Mouse (Mus musculus) heart, embryonic 14.5 days (tissue): ENCODE measurements around the gene Pbx2. TPM values are rescaled to one million over a fixed set of nuclear protein-coding genes. Genes with fewer than 3 reads are reported as not detected.

ENCODE experiments used
- ATAC-seq: fragments of 200-750 bp; cut with Nextera tagmentation; 2 replicates; pipeline ENCODE4 v1.8.0; 2017; ENCODE audit warnings: low read depth, moderate TSS enrichment; ENCODE audit not compliant: insufficient number of reproducible peaks, insufficient read depth, low FRiP score
- H3K27ac ChIP-seq, 2 experiments: fragments of 200-500 bp in 1 of 2; fragments of 300-500 bp in 1 of 2; sonication (generic) in 1 of 2; replicated peaks in 1 of 2; 2 replicates each; pipeline ENCODE4 v1.5.1; 2012 to 2014; ENCODE audit warnings: low read depth in 2 of 2, low read length in 2 of 2, control low read depth in 1 of 2, mild to moderate bottlenecking in 1 of 2, mixed read lengths in 1 of 2; ENCODE audit not compliant: control insufficient read depth in 1 of 2, insufficient read depth in 1 of 2
- H3K27me3 ChIP-seq: fragments of 300-500 bp; sonication (generic); 2 replicates; pipeline ENCODE4 v1.6.1; 2014; ENCODE audit warnings: mild to moderate bottlenecking, low read length, control low read depth; ENCODE audit not compliant: control insufficient read depth, insufficient read depth
- H3K36me3 ChIP-seq: fragments of 300-500 bp; sonication (generic); 2 replicates; pipeline ENCODE4 v1.6.1; 2014; ENCODE audit warnings: mild to moderate bottlenecking, control low read depth, low read length, mixed read lengths; ENCODE audit not compliant: control insufficient read depth, insufficient read depth
- H3K4me1 ChIP-seq, 2 experiments: fragments of 200-500 bp in 1 of 2; fragments of 300-500 bp in 1 of 2; sonication (generic) in 1 of 2; 2 replicates each; pipeline ENCODE4 v1.6.1; 2012 to 2014; ENCODE audit warnings: low read length in 2 of 2, control low read depth in 1 of 2, mixed read lengths in 1 of 2; ENCODE audit not compliant: control insufficient read depth in 2 of 2, insufficient read depth in 2 of 2
- H3K4me2 ChIP-seq: fragments of 300-500 bp; sonication (generic); 2 replicates; pipeline ENCODE4 v1.6.1; 2014; ENCODE audit warnings: mild to moderate bottlenecking, low read length
- H3K4me3 ChIP-seq, 2 experiments: fragments of 200-500 bp in 1 of 2; fragments of 300-500 bp in 1 of 2; sonication (generic) in 1 of 2; 2 replicates each; pipeline ENCODE4 v1.5.1; 2012 to 2014; ENCODE audit warnings: low read length in 2 of 2, mild to moderate bottlenecking in 2 of 2, control low read depth in 1 of 2, low read depth in 1 of 2, moderate library complexity in 1 of 2; ENCODE audit not compliant: control insufficient read depth in 1 of 2, insufficient read depth in 1 of 2
- H3K9ac ChIP-seq: fragments of 300-500 bp; sonication (generic); 2 replicates; pipeline ENCODE4 v1.6.1; 2014; ENCODE audit warnings: mild to moderate bottlenecking, low read length
- H3K9me3 ChIP-seq: fragments of 300-500 bp; sonication (generic); 2 replicates; pipeline ENCODE4 v1.6.1; 2016; ENCODE audit warnings: low read length, control low read depth; ENCODE audit not compliant: control insufficient read depth
- whole genome bisulfite sequencing: fragments of 180-500 bp; shearing (Covaris S2); extraction: QIAGEN DNeasy Blood & Tissue Kit; methylation state at CpG from one replicate; pipeline ENCODE4 v1.1.7; 2014; 5-methylcytosine and 5-hydroxymethylcytosine counted together
- polyA plus RNA-seq: library from polyadenylated mRNA; unstranded; fragments of >200 nt; fragmentation: Nextera tagmentation; extraction: Ambion mirVana; gene quantifications from 2 replicates; pipeline ENCODE4 v1.2.1, GENCODE M21; 2014

Gene Pbx2
- polyA plus RNA-seq, 1 experiment from 2014 or later, result 7.9 TPM

DNA sequence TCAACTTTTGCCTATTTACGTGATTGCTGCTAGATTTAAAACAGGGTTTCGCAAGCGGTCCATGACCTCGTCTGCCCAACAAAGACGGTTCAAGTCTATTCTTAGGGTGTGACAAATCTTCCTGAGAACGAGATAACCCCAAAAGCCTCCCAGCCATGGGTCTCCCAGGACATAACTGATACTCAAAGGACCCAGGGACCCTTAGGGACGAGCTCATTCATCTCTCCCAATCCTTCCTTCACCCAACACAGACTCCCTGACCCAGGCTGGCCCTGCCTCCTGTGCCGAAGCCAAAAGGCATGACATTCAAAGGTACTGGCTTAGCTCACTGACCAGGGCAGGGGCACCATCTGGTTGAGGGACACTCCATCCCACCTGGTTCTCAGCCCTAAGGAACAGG lies 34.7 kb upstream of the Pbx2 start:
- H3K27ac ChIP-seq, result no peak overlapping the region
- no peak overlapping the region for H3K4me2 ChIP-seq
- 69% methylated on average over 8 of the region's 8 CpGs for WGBS
- no peaks in the 10 kb centered on the region for H3K27me3 ChIP-seq
- ATAC-seq, result no peak
- H3K36me3 ChIP-seq, result no peaks in the 10 kb centered on the region
- H3K4me3 ChIP-seq, result no peak overlapping the region
- H3K9me3 ChIP-seq, result 0 out of 2 replicates have a peak, but pooled peaks cover 2% of the 10 kb centered on the region
- no peaks in the 10 kb centered on the region; a peak in 1 of 4 replicates for H3K4me1 ChIP-seq
- no peak overlapping the region for H3K9ac ChIP-seq

DNA sequence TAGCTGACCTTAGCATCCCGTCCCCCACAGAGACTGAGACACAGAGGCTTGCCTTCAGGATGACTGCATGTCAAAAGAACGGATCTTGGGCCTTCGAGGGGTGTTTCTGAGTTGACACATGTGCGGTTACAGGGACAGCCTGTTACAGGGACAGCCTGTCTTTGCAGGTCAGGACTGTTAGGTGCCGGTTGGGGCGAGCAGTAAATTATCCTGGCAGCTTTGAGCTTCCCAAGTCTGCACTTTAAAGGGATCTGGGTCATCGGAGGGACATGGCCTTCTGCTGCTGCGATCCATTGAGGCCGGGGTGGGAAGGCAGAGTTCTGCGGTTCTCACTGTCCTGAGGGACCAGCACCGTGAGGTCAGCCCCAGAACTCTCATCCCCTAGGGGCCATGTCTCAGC lies 33.7 kb upstream of the Pbx2 start:
- WGBS, result 74% methylated on average over 11 of the region's 11 CpGs
- ATAC-seq, result no peak
- no peak overlapping the region for H3K27ac ChIP-seq

GRCm38 (mm10) chr17:34559116-34559515 lies 31.9 kb upstream of the Pbx2 start:
- no peak overlapping the region for H3K4me2 ChIP-seq

More for the DNA sequence above, 33.7 kb upstream of the Pbx2 start:
- no peak overlapping the region for H3K4me3 ChIP-seq
- H3K36me3 ChIP-seq, result no peaks in the 10 kb centered on the region
- no peak overlapping the region for H3K9ac ChIP-seq
- H3K27me3 ChIP-seq, result no peaks in the 10 kb centered on the region
- H3K4me2 ChIP-seq, result no peak overlapping the region
- 0 out of 2 replicates have a peak, but pooled peaks cover 2% of the 10 kb centered on the region for H3K9me3 ChIP-seq
- no peaks in the 10 kb centered on the region; a peak in 1 of 4 replicates for H3K4me1 ChIP-seq

DNA sequence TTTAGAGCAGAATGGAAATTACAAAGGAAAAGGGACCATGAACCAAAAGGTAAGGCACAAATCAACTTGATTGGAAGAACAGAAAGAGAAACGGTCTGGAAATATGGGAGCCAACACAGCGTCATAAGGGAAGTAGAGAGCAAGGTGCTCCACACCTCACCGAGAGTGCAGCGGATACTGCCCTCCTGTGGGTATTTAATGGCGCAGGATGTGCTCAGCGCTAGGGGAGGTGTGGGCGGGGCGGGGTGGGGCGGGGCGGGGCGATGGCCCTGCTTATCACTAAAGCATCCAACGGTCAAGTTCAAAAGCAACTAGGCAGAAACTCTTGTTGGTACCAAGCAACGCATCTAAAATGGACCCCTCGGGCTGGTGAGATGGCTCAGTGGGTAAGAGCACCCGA lies 31.2 kb upstream of the Pbx2 start:
- 26% methylated on average over 15 of the region's 15 CpGs for WGBS
- Histone ChIP-seq H3K4me3 (no peak overlapping the region), H3K9me3 (0 out of 2 replicates have a peak, but pooled peaks cover 2% of the 10 kb centered on the region), H3K4me1 (peaks cover 8% of the 10 kb centered on the region in 2 experiments), H3K27ac (no peak overlapping the region), H3K27me3 (no peaks in the 10 kb centered on the region), H3K4me2 (no peak overlapping the region), H3K36me3 (no peaks in the 10 kb centered on the region), H3K9ac (no peak overlapping the region)
- ATAC-seq, result no peak

More at GRCm38 (mm10) chr17:34559116-34559515, 31.9 kb upstream of the Pbx2 start:
- no peak overlapping the region for H3K27ac ChIP-seq
- peaks cover 3% of the 10 kb centered on the region in 2 experiments; a peak in 3 of 4 replicates for H3K4me1 ChIP-seq
- H3K9me3 ChIP-seq, result 0 out of 2 replicates have a peak, but pooled peaks cover 2% of the 10 kb centered on the region
- ATAC-seq, result no peak
- H3K36me3 ChIP-seq, result no peaks in the 10 kb centered on the region
- H3K9ac ChIP-seq, result no peak overlapping the region
- H3K27me3 ChIP-seq, result no peaks in the 10 kb centered on the region
- no peak overlapping the region for H3K4me3 ChIP-seq
- WGBS, result 81% methylated on average over 7 of the region's 7 CpGs

DNA sequence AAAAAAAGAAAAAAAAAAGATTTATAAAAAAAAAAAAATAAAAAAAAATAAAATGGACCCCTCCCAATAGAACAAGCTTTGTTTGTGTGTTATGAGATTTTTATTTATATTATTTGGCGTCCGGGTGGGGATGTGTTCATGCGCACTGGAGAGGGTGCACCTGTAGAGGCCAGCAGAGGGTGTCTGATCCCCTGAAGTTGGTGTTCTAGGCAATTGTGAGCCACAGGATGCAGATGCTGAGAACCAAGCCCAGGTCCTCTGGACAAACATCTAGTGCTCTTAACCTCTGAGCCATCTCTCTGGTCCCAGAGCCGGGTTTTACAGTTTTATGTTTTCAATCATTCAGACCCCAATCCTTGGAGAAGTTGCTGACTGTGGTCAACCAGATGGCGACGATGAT lies 30.6 kb upstream of the Pbx2 start:
- no peak for ATAC-seq
- H3K27ac ChIP-seq, result 0 out of 4 replicates have a peak overlapping the region, but pooled peaks of 1 of the 2 experiments have one; percentile 55
- peaks cover 8 to 11% of the 10 kb centered on the region in 2 experiments for H3K4me1 ChIP-seq
- no peak overlapping the region for H3K9ac ChIP-seq
- no peak overlapping the region for H3K4me3 ChIP-seq
- 87% methylated on average over 6 of the region's 6 CpGs for WGBS
- no peaks in the 10 kb centered on the region for H3K36me3 ChIP-seq
- H3K4me2 ChIP-seq, result no peak overlapping the region
- H3K9me3 ChIP-seq, result 0 out of 2 replicates have a peak, but pooled peaks cover 2% of the 10 kb centered on the region
- H3K27me3 ChIP-seq, result no peaks in the 10 kb centered on the region

- ATAC-seq, result no peak
- Histone ChIP-seq H3K4me1 (peaks cover 8 to 11% of the 10 kb centered on the region in 2 experiments), H3K4me3 (no peak overlapping the region), H3K9me3 (0 out of 2 replicates have a peak, but pooled peaks cover 2% of the 10 kb centered on the region), H3K36me3 (no peaks in the 10 kb centered on the region), H3K27me3 (no peaks in the 10 kb centered on the region), H3K4me2 (peak overlapping the region; percentile 34; the same call in 1 of the 2 replicates), H3K27ac (peak overlapping the region in 1 of 2 experiments; percentile 55; a peak in 2 of 4 replicates), H3K9ac (no peak overlapping the region)
- 41% methylated on average over 8 of the region's 8 CpGs for WGBS
Observed at GRCm38 (mm10) chr17:34561200-34561599, 29.9 kb upstream of the Pbx2 start.

DNA sequence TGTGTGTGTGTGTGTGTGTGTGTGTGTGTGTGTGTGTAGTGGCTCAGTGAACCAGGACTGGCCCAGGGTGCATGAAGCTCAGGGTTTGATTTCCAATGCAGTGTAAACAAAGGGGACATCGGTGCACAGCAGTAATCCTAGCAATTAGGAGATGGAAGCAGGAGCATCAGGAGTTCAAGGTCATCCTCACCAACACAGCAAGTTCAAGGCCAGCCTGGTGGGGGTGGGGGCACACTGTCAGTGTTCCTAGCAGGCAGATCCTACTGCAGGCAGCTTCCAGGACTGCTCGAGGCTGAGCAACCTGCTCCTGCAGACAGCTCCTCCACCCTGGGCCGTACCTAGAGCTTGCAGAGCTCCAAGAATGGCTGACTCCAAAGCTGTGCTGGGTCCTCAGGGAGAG lies 28.5 kb upstream of the Pbx2 start:
- Histone ChIP-seq H3K27ac (no peak overlapping the region), H3K36me3 (no peaks in the 10 kb centered on the region), H3K4me3 (no peak overlapping the region), H3K4me2 (no peak overlapping the region), H3K9ac (no peak overlapping the region), H3K4me1 (peaks cover 8 to 11% of the 10 kb centered on the region in 2 experiments), H3K9me3 (0 out of 2 replicates have a peak, but pooled peaks cover 2% of the 10 kb centered on the region), H3K27me3 (no peaks in the 10 kb centered on the region)
- WGBS, result 52% methylated on average over 3 of the region's 3 CpGs
- no peak for ATAC-seq

- 65% methylated on average over 11 of the region's 11 CpGs for WGBS
- Histone ChIP-seq H3K36me3 (no peaks in the 10 kb centered on the region), H3K9me3 (0 out of 2 replicates have a peak, but pooled peaks cover 2% of the 10 kb centered on the region), H3K4me3 (no peak overlapping the region), H3K4me1 (peaks cover 8 to 11% of the 10 kb centered on the region in 2 experiments), H3K9ac (no peak overlapping the region), H3K4me2 (no peak overlapping the region), H3K27me3 (no peaks in the 10 kb centered on the region), H3K27ac (0 out of 4 replicates have a peak overlapping the region, but pooled peaks of 1 of the 2 experiments have one; percentile 41)
- ATAC-seq, result no peak
Observed at GRCm38 (mm10) chr17:34563354-34563753, 27.7 kb upstream of the Pbx2 start.
